Mouse (Mus musculus) embryo, embryonic 9.5 days (tissue): ENCODE measurements around the gene Tph2.

ENCODE experiments used
- DNase-seq: peaks from one replicate; pipeline ENCODE4 v3.0.0-alpha.2; 2017; ENCODE audit errors: extremely low spot score

Tph2 gene

GRCm38 (mm10) chr10:115137016-115137415 lies 47.8 kb downstream of the Tph2 start:
- DNase-seq: no peak

DNA sequence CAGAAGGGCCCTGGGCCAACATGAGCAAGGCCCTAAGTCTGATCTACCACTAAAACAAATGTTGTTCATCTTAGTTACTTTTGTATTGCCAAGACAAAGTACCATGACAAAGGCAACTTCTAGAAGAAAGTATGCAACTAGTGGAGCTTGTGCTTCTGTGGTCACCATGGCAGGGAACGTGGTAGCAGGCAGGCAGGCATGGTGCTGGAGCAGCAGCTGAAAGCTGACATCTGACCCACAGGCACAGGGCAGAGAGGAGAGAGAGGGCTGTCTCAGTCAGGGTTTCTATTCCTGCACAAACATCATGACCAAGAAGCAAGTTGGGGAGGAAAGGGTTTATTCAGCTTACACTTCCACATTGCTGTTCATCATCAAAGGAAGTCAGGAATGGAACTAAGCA lies 56.9 kb downstream of the Tph2 start:
- DNase-seq: no peak

DNA sequence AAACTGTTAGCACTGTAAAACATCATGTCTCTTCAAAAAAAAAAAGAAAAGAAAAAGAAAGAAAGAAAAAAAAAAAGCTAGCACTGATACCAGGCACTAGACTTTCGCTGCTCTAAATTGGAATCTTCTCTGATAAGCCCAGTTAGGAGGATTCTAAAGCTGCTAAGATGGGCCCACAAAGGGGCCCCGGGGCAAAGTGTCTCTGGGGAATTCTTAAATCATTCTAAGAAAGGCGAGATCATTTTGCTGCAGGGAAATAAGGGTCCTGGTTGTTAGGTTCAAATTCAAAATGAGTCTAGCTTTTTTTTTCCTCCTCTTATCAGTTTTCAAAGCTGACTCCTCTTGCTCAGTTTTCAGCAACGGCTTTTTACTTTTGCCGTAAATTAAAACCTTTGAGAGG lies 59.3 kb downstream of the Tph2 start:
- DNase-seq: no peak

DNA sequence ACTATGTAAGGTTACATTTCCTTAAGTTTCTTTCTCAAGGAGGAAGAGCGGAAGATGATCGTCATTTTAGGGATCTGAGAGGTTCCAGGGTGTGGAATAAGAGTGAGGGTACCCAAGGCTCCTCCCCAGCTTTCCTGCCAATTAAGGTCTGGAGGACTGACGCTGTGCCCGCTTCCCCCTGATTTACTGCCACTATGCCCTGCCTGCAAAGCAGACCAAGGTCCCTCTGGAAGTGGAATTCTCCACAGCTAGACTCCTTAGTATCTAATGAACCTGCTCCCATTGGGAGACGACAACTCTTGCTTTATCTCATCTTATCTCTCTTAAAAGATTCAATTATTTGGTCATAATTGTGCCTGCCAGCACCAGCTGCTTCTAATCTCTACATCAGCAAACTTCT lies 59.8 kb downstream of the Tph2 start:
- DNase-seq: no peak

GRCm38 (mm10) chr10:115107666-115108540 lies 76.9 kb downstream of the Tph2 start:
- DNase-seq: no peak

DNA sequence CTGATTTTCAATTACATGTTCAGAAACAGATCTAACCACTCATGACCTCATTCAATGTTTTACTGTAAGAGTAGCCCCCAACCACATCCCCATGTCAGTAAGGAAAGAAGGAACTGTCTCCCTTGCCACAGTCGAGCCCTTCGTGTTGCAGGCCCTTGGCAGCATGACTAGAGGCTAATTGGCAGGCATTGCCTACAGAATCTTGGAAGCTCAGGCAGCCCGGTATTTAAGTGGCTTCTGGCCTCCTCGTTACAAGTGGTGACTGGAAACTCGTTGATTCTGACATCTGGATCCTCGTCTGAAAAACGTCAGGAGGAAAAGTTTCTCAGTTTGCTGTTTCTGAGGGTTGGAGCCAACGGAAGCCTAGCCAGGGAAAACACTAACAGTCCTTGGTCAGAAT lies 80.6 kb downstream of the Tph2 start:
- no peak for DNase-seq

DNA sequence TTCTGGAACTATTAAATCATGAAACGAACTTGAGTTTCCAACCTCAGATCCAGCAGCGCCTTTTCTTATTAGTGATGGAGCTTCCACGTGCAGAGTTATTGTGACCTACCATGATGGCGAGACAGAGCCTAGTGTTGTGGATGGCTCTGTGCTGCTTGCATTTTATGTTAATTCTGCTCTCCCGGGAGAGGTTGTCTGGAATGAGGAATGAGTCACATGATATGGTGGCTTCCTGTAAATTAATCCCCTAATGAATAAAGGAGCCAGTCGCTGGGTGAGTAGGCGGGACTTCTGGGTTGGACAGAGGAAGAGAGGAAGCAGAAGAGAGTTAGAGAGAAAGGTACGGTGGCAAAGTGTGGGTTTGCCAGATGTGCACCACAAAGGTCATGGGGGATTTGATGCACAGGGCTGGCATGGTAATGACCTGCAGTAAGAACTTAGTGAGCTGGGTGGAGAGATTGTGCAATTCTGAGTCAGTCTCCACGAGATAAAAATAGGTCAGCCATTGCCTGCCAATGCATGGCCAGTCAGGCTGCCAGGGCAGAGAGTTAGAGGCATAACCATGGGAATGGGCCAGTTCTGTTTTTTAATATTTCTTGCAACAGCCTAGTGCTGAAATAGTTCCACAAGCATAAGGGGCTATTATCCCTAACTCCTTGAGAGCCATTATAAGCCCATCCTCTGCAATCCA lies 84.8 kb downstream of the Tph2 start:
- no peak for DNase-seq

GRCm38 (mm10) chr10:115097163-115097562 lies 87.7 kb downstream of the Tph2 start:
- DNase-seq: peak; percentile 52

DNA sequence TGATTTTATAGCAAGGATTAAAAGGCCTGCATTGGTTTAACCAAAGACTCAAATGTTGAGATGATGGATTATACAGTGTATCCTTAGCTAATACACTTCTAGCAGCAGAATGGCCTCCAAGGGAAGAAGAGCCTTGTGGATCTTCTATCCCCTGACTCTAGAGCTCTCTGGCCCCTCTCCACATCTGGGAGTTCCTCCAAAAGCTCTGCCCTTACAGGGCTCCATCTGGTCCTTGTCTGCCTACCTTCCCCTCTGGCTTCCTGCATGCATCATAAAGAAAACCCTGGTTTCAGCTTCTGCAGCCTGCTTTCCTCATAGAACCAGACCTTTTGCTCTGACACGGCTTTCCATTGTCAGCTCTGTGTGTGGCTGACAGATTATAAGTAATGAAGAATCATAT lies 88.6 kb downstream of the Tph2 start:
- no peak for DNase-seq

GRCm38 (mm10) chr10:115078232-115078631 lies 106.6 kb downstream of the Tph2 start:
- DNase-seq: no peak

- no peak for DNase-seq
Observed at GRCm38 (mm10) chr10:115069123-115069911, 115.5 kb downstream of the Tph2 start.

DNA sequence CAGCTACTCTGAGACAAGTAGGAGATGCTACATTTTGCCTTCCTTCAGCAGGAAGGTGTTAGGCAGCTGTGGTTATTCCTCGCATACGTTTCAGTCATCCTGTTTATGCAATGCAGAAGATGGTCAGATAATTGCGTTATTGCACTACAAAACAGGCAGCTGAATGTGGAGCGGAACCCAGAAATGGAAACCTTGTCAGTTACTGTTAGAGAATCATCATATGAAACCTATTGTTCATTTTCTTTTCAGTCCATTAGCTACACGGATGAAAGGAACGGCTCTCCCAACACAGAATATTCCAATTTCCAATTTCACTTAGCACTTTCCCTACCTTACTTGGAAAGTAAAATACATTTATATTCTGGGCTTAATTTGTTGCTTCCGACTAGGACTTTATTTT lies 120.9 kb downstream of the Tph2 start:
- no peak for DNase-seq

DNA sequence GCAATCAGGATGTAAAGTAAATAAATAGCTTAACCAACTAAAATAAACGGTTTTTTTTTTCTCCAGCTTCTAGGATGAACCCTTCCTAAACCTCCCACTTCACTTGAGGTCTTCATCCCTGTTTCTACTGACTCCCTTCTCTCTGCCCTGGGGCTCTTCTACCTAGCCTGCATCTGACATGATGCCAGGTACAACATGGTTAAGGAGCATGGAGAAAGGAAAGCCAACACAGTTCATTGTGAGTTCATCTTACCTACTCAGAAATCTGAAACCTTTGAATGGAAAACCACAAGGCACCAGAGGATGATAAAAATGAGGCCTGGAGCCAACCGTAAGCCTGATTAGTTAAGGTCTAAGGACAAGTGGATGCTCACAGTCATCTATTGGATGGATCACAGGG lies 123.3 kb downstream of the Tph2 start:
- no peak for DNase-seq

GRCm38 (mm10) chr10:115060759-115061158 lies 124.1 kb downstream of the Tph2 start:
- DNase-seq: no peak

DNA sequence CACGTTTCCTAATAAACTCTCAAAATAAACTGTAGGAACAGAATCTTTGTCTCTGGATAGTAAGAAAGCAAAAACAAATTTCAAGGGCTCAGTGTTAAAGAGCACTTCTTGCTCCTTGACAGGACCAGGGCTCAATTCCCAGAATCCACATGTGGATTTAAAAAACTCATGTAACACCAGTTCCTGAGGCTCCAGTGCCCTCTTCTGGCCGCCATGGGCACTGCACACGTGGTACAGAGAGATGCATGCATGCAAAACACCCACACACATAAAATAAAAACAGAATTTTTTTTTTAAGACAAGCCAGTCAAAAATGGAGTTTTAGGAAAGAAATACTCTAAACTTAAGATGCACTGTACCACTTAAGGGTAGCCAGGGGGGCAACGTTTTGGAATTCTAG lies 133.2 kb downstream of the Tph2 start:
- DNase-seq: no peak

DNA sequence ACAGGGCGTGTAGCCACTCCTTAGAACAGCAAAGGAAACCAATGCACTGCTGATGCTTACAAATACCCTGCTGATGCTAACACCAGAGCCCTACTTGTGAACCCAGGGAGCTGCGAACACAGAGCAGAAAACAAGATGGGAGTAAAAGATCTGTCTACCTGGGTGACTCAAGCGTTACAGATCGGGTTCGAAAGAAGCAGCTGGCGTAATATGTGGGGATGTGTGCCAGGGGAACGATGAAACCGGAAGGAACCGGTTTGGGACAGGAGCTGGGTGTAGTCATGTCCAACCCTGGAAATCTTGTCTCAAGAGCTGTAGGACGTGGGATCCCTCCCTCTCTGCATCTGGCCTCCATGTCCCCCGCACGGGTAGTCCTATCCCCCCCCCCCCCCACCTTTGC lies 134.1 kb downstream of the Tph2 start:
- no peak for DNase-seq

DNA sequence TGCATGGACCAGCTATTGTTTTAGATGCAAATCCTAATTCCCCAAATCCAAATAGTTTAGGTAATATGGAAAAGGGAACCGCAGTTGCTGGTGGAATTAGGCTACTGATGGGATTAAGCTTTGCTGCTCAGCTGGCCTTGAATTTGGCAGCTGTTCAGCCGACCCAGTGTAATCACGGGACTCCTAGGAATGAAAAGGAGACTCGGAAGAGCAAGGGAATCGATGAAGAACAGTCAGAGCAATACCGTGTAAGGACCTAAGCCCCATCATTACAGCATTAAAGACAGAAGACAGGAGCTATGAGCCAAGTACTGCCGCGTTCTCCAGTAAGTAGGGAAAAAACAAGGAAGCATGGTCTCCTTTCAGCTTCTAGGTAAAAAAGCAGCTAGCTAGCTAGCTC lies 134.6 kb downstream of the Tph2 start:
- no peak for DNase-seq

- DNase-seq: no peak
Observed at GRCm38 (mm10) chr10:115048565-115048964, 136.3 kb downstream of the Tph2 start.

DNA sequence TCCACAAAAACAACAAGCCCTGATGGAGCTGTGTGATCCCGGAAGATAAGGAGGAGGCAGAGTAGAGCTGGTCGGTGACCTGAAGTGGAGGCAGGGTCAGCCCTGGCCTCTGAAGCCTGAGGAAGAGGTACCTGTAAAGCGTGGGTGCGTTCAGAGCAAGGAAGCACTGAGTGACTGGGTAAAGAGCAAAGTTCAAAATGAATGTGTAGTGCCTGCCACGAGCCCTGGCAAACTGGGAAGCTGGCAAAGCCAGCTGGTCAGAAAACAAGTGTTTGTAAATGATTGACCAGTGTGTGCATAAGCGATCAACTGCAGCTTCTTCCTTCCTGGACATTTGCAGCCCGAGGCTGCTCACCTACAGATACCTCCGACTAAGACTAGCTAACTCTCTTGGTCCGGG lies 149.1 kb downstream of the Tph2 start:
- DNase-seq: no peak
